Mouse (Mus musculus) E14TG2a.4 (cell line): Measurements from ENCODE around the gene Creb3l1.

Source experiments
- H3K27me3 ChIP-seq: 2 replicates; pipeline ENCODE4 v1.6.1; 2014; ENCODE audit warnings: low read length, control low read depth; ENCODE audit not compliant: insufficient read depth
- H3K36me3 ChIP-seq: 2 replicates; pipeline ENCODE4 v1.6.1; 2014; ENCODE audit warnings: low read length, control low read depth; ENCODE audit not compliant: insufficient read depth
- H3K4me1 ChIP-seq: replicated peaks from 2 replicates; pipeline ENCODE4 v1.6.1; 2014; ENCODE audit warnings: low read depth, low read length, control low read depth
- H3K4me3 ChIP-seq: replicated peaks from 2 replicates; pipeline ENCODE4 v1.5.1; 2014; ENCODE audit warnings: mild to moderate bottlenecking, low read length
- H3K9me3 ChIP-seq: 2 replicates; pipeline ENCODE4 v1.6.1; 2014; ENCODE audit warnings: low read length, control low read depth
- CTCF ChIP-seq: conservative IDR thresholded peaks from 2 replicates; pipeline ENCODE4 v1.5.1; 2014; ENCODE audit warnings: low read length
- NANOG ChIP-seq: IDR thresholded peaks from 2 replicates; pipeline ENCODE4 v1.6.1; 2014; ENCODE audit warnings: borderline replicate concordance, low read length, mixed read lengths
- POU5F1 ChIP-seq: IDR thresholded peaks from 2 replicates; pipeline ENCODE4 v1.6.1; 2014; ENCODE audit warnings: low read length, borderline replicate concordance

Gene Creb3l1

GRCm38 (mm10) chr2:91980830-91981229 is 43.5 kb downstream of the Creb3l1 start:
- Histone ChIP-seq H3K36me3 (no peaks in the 10 kb centered on the region), H3K4me1 (peaks cover 81% of the 10 kb centered on the region), H3K9me3 (no peaks in the 10 kb centered on the region), H3K4me3 (no peak overlapping the region), H3K27me3 (peaks cover 42% of the 10 kb centered on the region)
- TF ChIP-seq CTCF: no peak
- no peak for TF ChIP-seq POU5F1
- no peak for TF ChIP-seq NANOG

DNA sequence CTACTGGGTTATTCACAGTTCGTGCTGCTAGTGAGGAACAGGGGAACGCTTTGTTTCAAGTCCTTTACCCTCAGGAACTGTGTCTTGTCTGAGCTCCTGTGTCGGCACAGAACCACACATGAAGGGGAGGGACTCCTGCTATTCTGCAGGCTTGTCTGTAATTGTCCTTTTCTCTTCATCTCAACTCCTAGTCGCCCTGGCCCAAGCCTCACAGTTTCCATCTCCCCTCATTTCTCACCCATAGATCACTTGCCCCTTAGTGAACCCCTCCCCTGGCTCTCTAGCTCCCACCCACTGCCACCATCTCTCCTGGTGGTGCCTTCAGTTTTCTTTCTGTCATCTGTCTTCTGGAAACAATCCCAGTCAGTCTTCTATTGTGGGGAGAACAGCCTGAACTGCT is 44.1 kb downstream of the Creb3l1 start:
- Histone ChIP-seq H3K4me3 (no peak overlapping the region), H3K27me3 (peaks cover 47% of the 10 kb centered on the region), H3K9me3 (no peaks in the 10 kb centered on the region), H3K4me1 (peaks cover 77% of the 10 kb centered on the region), H3K36me3 (no peaks in the 10 kb centered on the region)
- no peak for TF ChIP-seq NANOG
- no peak for TF ChIP-seq POU5F1
- no peak for TF ChIP-seq CTCF

DNA sequence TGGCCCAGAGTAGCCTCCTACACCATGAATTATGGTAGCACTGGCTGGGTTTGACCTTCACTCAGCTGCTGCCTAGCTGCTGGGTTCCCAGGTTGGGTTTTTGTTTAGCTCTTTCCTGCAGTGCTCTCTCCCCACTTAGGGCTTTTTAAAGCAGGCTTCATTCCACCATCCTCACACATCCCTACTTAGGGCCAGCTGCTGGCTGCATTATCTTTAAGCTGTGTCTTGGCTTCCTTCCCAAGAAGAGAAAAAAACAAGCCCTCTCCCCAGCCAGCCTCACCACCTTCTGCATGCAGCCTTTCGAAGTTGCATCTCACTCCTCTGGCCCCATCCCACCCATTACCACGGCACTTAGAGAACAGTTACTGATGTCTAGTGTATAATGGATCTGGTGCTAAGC is 45.8 kb downstream of the Creb3l1 start:
- Histone ChIP-seq H3K4me1 (peaks cover 78% of the 10 kb centered on the region), H3K27me3 (peaks cover 64% of the 10 kb centered on the region), H3K36me3 (no peaks in the 10 kb centered on the region), H3K9me3 (no peaks in the 10 kb centered on the region), H3K4me3 (no peak overlapping the region)
- TF ChIP-seq POU5F1: no peak
- TF ChIP-seq CTCF: no peak
- no peak for TF ChIP-seq NANOG

GRCm38 (mm10) chr2:91977960-91978359 is 46.3 kb downstream of the Creb3l1 start:
- no peak overlapping the region for H3K4me3 ChIP-seq
- H3K9me3 ChIP-seq: no peaks in the 10 kb centered on the region
- peaks cover 78% of the 10 kb centered on the region for H3K4me1 ChIP-seq
- H3K36me3 ChIP-seq: no peaks in the 10 kb centered on the region
- H3K27me3 ChIP-seq: peaks cover 66% of the 10 kb centered on the region
- TF ChIP-seq CTCF (no peak), POU5F1 (no peak), NANOG (no peak)

GRCm38 (mm10) chr2:91975581-91976541 is 48.4 kb downstream of the Creb3l1 start, which contains the start of gene Dgkz:
TSS of gene Dgkz (minus strand) at chr2:91975864.
- Histone ChIP-seq H3K36me3 (no peaks in the 10 kb centered on the region), H3K4me1 (peaks cover 80% of the 10 kb centered on the region), H3K27me3 (peaks cover 73% of the 10 kb centered on the region), H3K9me3 (no peaks in the 10 kb centered on the region), H3K4me3 (peak within 1 kb of the TSS; percentile 84)
- no peak for TF ChIP-seq CTCF
- TF ChIP-seq NANOG: no peak
- no peak for TF ChIP-seq POU5F1

- no peaks in the 10 kb centered on the region for H3K36me3 ChIP-seq
- H3K9me3 ChIP-seq: no peaks in the 10 kb centered on the region
- H3K27me3 ChIP-seq: peaks cover 80% of the 10 kb centered on the region
- H3K4me3 ChIP-seq: no peak overlapping the region
- H3K4me1 ChIP-seq: peaks cover 86% of the 10 kb centered on the region
- TF ChIP-seq POU5F1: no peak
- TF ChIP-seq CTCF: no peak
- no peak for TF ChIP-seq NANOG
These were observed 50.7 kb downstream of the Creb3l1 start for GRCm38 (mm10) chr2:91973416-91974135.

- H3K4me3 ChIP-seq: peak overlapping the region; percentile 37; the same call in 1 of the 2 replicates
- peaks cover 67% of the 10 kb centered on the region for H3K27me3 ChIP-seq
- TF ChIP-seq NANOG (no peak), POU5F1 (no peak), CTCF (no peak)
- no peaks in the 10 kb centered on the region for H3K9me3 ChIP-seq
- H3K4me1 ChIP-seq: peaks cover 86% of the 10 kb centered on the region
- no peaks in the 10 kb centered on the region for H3K36me3 ChIP-seq
These were observed 52.2 kb downstream of the Creb3l1 start for GRCm38 (mm10) chr2:91972121-91972566.

GRCm38 (mm10) chr2:91971231-91972097 is 52.8 kb downstream of the Creb3l1 start:
- no peak for TF ChIP-seq POU5F1
- Histone ChIP-seq H3K27me3 (peaks cover 62% of the 10 kb centered on the region), H3K4me1 (peaks cover 87% of the 10 kb centered on the region), H3K4me3 (peak overlapping the region; percentile 37), H3K9me3 (no peaks in the 10 kb centered on the region), H3K36me3 (no peaks in the 10 kb centered on the region)
